Mouse (Mus musculus) testis, adult 2 months (tissue): ENCODE measurements around the gene Fancg.

Experiments used
- CTCF ChIP-seq: fragments of 200-500 bp; IDR thresholded peaks from 2 replicates; pipeline ENCODE4 v1.5.1; 2012; ENCODE audit warnings: low read depth, mild to moderate bottlenecking, inconsistent platforms, low read length, moderate library complexity; ENCODE audit not compliant: control insufficient read depth, insufficient read depth, insufficient replicate concordance
- POLR2A ChIP-seq: fragments of 200-500 bp; IDR thresholded peaks from 2 replicates; pipeline ENCODE4 v1.6.1; 2012; ENCODE audit warnings: low read depth, mild to moderate bottlenecking, inconsistent platforms, low read length, moderate library complexity; ENCODE audit not compliant: control insufficient read depth

- TF ChIP-seq CTCF (no peak), POLR2A (no peak)
Observed at GRCm38 (mm10) chr4:43004951-43005350, 5.4 kb downstream of the Fancg start.
